Comparison of ENCODE assay signal across 23 mouse cellular contexts in genomic region chr11:119611496-119611895, GRCm38 (mm10). TPM values are rescaled to one million over a fixed set of nuclear protein-coding genes. Genes with fewer than 3 reads are reported as not detected.
A peak's percentile ranks its signal among the peaks of the same experiment; 100 is the strongest.
DNase-seq lines count a peak whose midpoint lies in the region; ATAC-seq and TF ChIP-seq lines count a peak whose summit lies in the region.
"Had no signal": no experiment of that assay in that cellular context is flagged by ENCODE, and none has a peak within 500 bp of the region (broad histone marks: within the 10 kb centered on the region; RNA-seq: fewer than 3 reads in every experiment).

No protein-coding gene starts in this region.

- H3K27me3 ChIP-seq in megakaryocyte, embryonic 14.5 days (replicated peaks) = no peaks in the 10 kb centered on the region
- H3K27me3 ChIP-seq in intestine, embryonic 16.5 days (replicated peaks; ENCODE audit: control insufficient read depth, insufficient read depth, low read length) = no peaks in the 10 kb centered on the region
- H3K27me3 ChIP-seq in small intestine, adult 2 months (ENCODE audit: control insufficient read depth, insufficient read depth, low read length) = no peaks in the 10 kb centered on the region
- H3K27me3 ChIP-seq in stomach, postnatal 0 days (ENCODE audit: control insufficient read depth, insufficient read depth, low read length) = no peaks in the 10 kb centered on the region
- H3K27me3 ChIP-seq: embryonic facial prominence, embryonic 13.5 days; embryonic facial prominence, embryonic 15.5 days; forebrain, embryonic 12.5 days had no signal

- H3K4me2 ChIP-seq in intestine, embryonic 16.5 days (ENCODE audit: low read depth, low read length) = no peak overlapping the region
- no peak overlapping the region for H3K4me2 ChIP-seq in stomach, postnatal 0 days (replicated peaks; ENCODE audit: low read depth)
- H3K4me2 ChIP-seq: embryonic facial prominence, embryonic 13.5 days; embryonic facial prominence, embryonic 15.5 days; forebrain, embryonic 12.5 days had no signal

- peaks cover 32% of the 10 kb centered on the region for H3K9me3 ChIP-seq in megakaryocyte, embryonic 14.5 days
- no peaks in the 10 kb centered on the region for H3K9me3 ChIP-seq in intestine, embryonic 16.5 days (ENCODE audit: control insufficient read depth, low read length)
- no peaks in the 10 kb centered on the region for H3K9me3 ChIP-seq in stomach, postnatal 0 days (ENCODE audit: control insufficient read depth, low read length)
- H3K9me3 ChIP-seq: embryonic facial prominence, embryonic 13.5 days; embryonic facial prominence, embryonic 15.5 days; forebrain, embryonic 10.5 days; forebrain, embryonic 12.5 days had no signal

- H3K27ac ChIP-seq in intestine, embryonic 16.5 days (ENCODE audit: low read length) = no peak overlapping the region
- peak overlapping the region; percentile 47; the same call in 1 of the 2 replicates for H3K27ac ChIP-seq in small intestine, adult 2 months (ENCODE audit: insufficient read depth, low read depth, low read length)
- no peak overlapping the region for H3K27ac ChIP-seq in stomach, postnatal 0 days (replicated peaks)
- H3K27ac ChIP-seq: embryonic facial prominence, embryonic 13.5 days; embryonic facial prominence, embryonic 15.5 days; forebrain, embryonic 10.5 days; forebrain, embryonic 12.5 days had no signal

- H3K36me3 ChIP-seq in megakaryocyte, embryonic 14.5 days (replicated peaks; ENCODE audit: low read length) = peaks cover 52% of the 10 kb centered on the region
- 0 out of 2 replicates have a peak, but pooled peaks cover 6% of the 10 kb centered on the region for H3K36me3 ChIP-seq in intestine, embryonic 16.5 days (ENCODE audit: control insufficient read depth, insufficient read depth, low read length)
- no peaks in the 10 kb centered on the region; the same call in 1 of the 2 replicates for H3K36me3 ChIP-seq in small intestine, adult 2 months (ENCODE audit: control insufficient read depth, insufficient read depth, low read length)
- no peaks in the 10 kb centered on the region for H3K36me3 ChIP-seq in stomach, postnatal 0 days (ENCODE audit: control insufficient read depth, insufficient read depth, low read length)

- H3K4me1 ChIP-seq in megakaryocyte, embryonic 14.5 days = peaks cover 13% of the 10 kb centered on the region
- 0 out of 2 replicates have a peak, but pooled peaks cover 2% of the 10 kb centered on the region for H3K4me1 ChIP-seq in intestine, embryonic 16.5 days (ENCODE audit: control insufficient read depth, insufficient read depth, low read length)
- H3K4me1 ChIP-seq in small intestine, adult 2 months (ENCODE audit: control insufficient read depth, insufficient read depth, insufficient read length, low read length) = peaks cover 3% of the 10 kb centered on the region; the same call in 1 of the 2 replicates
- no peaks in the 10 kb centered on the region for H3K4me1 ChIP-seq in stomach, postnatal 0 days (replicated peaks; ENCODE audit: control insufficient read depth, insufficient read depth)
- H3K4me1 ChIP-seq: embryonic facial prominence, embryonic 13.5 days; embryonic facial prominence, embryonic 15.5 days; forebrain, embryonic 12.5 days had no signal

- no peak for DNase-seq in stomach, postnatal 0 days (ENCODE audit: low spot score)
- DNase-seq in layer of hippocampus, adult 9-11 months = no peak
- no peak for DNase-seq in kidney, postnatal 36 days
- no peak for DNase-seq in heart, adult 8-10 months (ENCODE audit: low spot score)
- DNase-seq: adrenal gland, adult 2 months; adrenal gland, postnatal 10 days; adrenal gland, postnatal 25 days; cerebellum, adult 11 months; cerebellum, adult 8-10 months; cerebellum, adult 9-11 months; cerebellum, postnatal 14 days; cerebellum, postnatal 36 days; embryo, embryonic 11 days had no signal

- no peak for TF ChIP-seq EP300 in stomach, postnatal 0 days (optimal IDR thresholded peaks at IDR 0.05)

- no peak for TF ChIP-seq CTCF in small intestine, adult 2 months (IDR thresholded peaks at IDR 0.05; ENCODE audit: extremely low read depth, insufficient read length, insufficient replicate concordance, low read depth, low read length)
- no peak for TF ChIP-seq CTCF in stomach, postnatal 0 days (IDR thresholded peaks at IDR 0.05; ENCODE audit: low read depth)

- no peak overlapping the region for H3K9ac ChIP-seq in intestine, embryonic 16.5 days (ENCODE audit: low read depth, low read length)
- no peak overlapping the region for H3K9ac ChIP-seq in stomach, postnatal 0 days (ENCODE audit: low read length)
- H3K9ac ChIP-seq: embryonic facial prominence, embryonic 13.5 days; embryonic facial prominence, embryonic 15.5 days; forebrain, embryonic 12.5 days had no signal

- 94% methylated on average over 6 of the region's 6 CpGs for WGBS in intestine, embryonic 16.5 days
- 67% methylated on average over 6 of the region's 6 CpGs for WGBS in small intestine, adult 2 months
- 93% methylated on average over 6 of the region's 6 CpGs for WGBS in stomach, postnatal 0 days

- ATAC-seq in megakaryocyte, adult 5-6 weeks (ENCODE audit: poor library complexity, severe bottlenecking) = no peak
- peak; percentile 76 for ATAC-seq in intestine, embryonic 16.5 days
- ATAC-seq in stomach, postnatal 0 days (ENCODE audit: low FRiP score, low TSS enrichment) = peak; percentile 86
- ATAC-seq: forebrain, embryonic 14.5 days had no signal

- TF ChIP-seq POLR2A in small intestine, adult 2 months (IDR thresholded peaks at IDR 0.05; ENCODE audit: low read depth, low read length) = no peak

- H3K4me3 ChIP-seq in megakaryocyte, embryonic 14.5 days (replicated peaks) = peak overlapping the region; percentile 53
- H3K4me3 ChIP-seq in intestine, embryonic 16.5 days (ENCODE audit: low read length) = no peak overlapping the region
- H3K4me3 ChIP-seq in small intestine, adult 2 months (ENCODE audit: low read depth, low read length) = no peak overlapping the region
- H3K4me3 ChIP-seq in stomach, postnatal 0 days (ENCODE audit: low read depth, low read length) = no peak overlapping the region
- H3K4me3 ChIP-seq: embryonic facial prominence, embryonic 13.5 days; embryonic facial prominence, embryonic 15.5 days; erythroblast, embryonic 14.5 days; forebrain, embryonic 10.5 days; forebrain, embryonic 12.5 days had no signal

RNA-seq across cellular contexts. Expression of gene Rptor, which starts 8.8 kb away (rescaled TPM):
- polyA plus RNA-seq in megakaryocyte, embryonic 14.5 days (2012; ENCODE audit: insufficient read depth, low replicate concordance) = 5.4 and 20.2 TPM in 2 replicates
- total RNA-seq in megakaryocyte, adult 5-6 weeks (2015) = 9.6 and 11.8 TPM in 2 replicates
- 7.1 and 17.9 TPM in 2 replicates for total RNA-seq in megakaryocyte, adult 5-6 weeks (2017)
- 5.2 and 5.9 TPM in 2 replicates for polyA plus RNA-seq in intestine, embryonic 16.5 days (2015; fragmentation: Nextera tagmentation; extraction: Ambion mirVana)
- polyA plus RNA-seq in small intestine, adult 2 months (2012; rRNA removed) = 15.7 and 26.8 TPM in 2 replicates
- 3.7 and 3.9 TPM in 2 replicates for polyA plus RNA-seq in stomach, postnatal 0 days (2015; fragmentation: Nextera tagmentation; extraction: Ambion mirVana)
- 10 to 100 TPM; 30.3 to 35.6 (median 32.7) TPM for total RNA-seq in heart, adult 8-10 months (2022)
